Mouse (Mus musculus) ES-CJ7 (cell line): ENCODE data around the gene Tgfb1i1.
A peak's percentile ranks its signal among the peaks of the same experiment; 100 is the strongest.

Source experiments
- DNase-seq: peaks from one replicate; pipeline ENCODE4 v3.0.0; 2011; ENCODE audit warnings: low read depth, low spot score

Tgfb1i1 gene

DNA sequence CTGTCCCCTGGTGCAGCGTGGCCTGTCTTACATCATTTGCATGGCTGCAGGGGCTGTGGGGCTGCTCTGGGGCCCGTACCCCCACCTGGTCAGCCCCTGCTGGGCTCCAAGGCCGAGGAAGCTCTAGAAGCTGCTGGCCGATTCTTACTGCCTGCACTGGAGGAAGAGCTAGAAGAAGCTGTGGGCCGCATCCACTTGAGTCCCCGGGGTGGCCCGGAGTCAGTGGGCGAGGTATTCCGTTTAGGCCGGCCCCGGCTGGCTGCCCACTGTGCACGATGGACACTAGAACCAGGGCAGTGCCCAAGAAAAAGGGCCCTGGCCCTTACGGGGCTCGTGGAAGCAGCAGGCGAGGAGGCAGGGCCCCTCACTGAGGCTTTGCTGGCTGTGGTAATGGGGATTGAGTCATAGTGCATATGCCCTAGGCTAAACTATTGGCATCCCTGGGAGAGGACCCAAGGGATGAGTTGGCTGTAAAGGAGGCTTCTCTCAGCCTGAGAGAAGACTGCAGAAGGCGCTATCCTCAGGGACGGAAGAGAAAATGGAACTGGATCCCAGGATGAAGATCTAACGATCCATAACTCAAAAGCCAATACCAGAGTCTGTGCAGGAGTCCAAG lies 2.1 kb upstream of the Tgfb1i1 start:
- DNase-seq: no peak

DNA sequence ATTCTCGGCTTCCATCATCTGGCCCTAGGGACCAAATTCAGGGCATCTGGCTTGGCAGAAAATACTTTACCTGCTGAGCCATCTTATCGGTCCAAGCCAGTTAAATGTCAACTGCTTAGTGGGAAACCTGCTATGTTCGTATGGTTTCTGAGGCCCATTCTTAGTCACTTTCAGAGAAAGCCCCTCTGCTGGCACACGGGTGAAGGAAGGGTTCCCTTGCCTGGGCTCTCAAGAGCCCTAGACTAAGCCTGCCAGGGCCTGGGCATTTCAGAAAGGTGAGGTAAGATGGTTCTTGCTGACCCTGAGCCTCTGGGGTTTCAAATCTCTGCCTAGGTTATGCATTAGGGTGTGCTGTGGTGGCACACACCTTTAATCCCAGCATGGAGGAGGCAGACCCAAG lies 1.1 kb upstream of the Tgfb1i1 start:
- no peak for DNase-seq

DNA sequence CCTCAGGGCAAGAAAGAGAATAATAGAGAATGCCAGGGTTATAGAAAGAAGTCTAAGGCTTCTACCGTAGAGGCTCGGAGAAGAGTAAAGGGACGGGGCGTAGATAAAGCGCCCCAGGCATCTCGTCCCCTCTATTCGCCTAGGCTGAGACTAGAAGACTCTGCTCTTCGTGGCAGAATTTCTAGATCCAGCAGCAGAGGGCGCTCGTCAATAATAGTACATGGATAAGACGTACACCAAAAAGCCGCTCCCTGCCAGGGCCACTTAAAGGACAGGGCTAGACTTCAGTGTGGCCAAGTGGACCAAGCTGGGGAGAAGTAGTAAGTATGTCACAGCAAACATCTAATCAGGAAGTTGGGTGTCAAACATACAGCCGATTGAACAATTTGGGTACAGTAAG lies 831 bp downstream of the Tgfb1i1 start:
- DNase-seq: peak; percentile 84

DNA sequence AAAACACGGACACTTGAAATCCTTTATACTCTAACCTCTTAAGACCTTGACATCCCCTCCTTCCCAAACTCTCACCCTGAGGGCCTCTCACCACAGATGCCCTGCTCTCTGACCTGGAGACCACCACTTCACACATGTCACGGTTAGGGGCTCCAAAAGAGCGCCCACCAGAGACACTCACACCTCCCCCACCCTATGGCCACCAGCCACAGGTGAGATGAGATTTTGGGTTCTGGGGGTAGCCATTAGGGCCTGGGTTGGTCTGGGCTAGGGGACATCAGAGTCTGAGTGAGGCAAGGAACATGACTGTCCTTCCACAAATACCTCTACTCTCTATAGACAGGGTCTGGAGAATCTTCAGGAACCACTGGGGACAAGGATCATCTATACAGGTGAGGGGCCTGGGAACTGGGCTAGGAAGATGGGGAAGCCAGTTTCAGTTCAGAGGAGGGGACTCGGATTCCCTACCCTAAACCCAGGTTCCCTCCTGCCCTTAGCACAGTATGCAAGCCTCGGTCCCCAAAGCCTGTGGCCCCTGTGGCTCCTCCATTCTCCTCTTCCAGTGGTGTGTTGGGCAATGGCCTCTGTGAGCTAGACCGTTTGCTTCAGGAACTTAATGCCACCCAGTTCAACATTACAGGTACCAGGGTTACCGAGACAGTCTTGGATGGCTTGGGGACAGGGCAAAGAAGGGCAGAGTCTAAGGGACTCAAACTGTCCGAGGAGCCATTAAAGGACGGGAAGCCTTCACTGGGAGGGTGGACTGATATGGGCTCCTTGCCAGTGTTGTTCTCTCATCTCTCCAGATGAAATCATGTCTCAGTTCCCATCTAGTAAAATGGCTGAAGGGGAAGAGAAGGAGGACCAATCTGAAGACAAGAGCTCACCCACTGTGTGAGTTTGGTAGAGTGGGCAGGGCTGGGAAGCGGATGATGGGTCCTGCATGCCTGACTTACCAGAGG lies 1.8 kb downstream of the Tgfb1i1 start:
- DNase-seq: no peak

DNA sequence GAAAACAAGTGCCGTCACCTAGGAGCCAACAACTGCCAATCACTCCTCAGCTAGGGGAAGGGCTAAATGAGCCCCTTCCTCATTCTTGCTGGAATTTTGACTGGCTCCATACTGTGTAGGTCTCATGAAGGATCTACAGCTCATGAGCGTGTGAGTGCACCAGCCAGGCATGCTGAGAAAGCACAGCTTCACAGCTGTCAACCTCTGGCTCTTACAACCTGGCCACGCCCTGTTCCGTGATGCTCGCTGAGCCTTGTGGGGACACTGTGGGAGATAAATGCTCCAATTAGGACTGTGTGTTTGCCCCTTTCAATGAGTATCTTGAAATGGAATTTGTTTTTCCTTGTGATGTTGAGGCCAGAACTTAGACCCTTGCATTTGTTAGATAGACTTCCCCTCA lies 3.4 kb downstream of the Tgfb1i1 start:
- no peak for DNase-seq

DNA sequence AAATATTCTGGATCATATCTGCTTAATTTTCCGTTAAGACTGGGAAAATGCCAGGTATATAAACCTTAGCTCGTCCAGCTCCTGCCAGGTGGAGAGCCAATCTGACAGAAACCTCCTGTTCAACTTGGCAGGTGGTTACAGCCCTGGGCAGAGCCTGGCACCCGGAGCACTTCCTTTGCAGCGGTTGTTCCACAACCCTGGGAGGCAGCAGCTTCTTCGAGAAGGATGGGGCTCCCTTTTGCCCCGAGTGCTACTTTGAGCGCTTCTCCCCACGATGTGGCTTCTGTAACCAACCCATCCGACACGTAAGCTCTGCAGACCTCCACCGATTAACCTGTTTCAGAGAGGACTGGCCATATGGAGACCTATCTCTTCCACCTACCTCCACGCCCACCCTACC lies 5.3 kb downstream of the Tgfb1i1 start:
- DNase-seq: no peak

DNA sequence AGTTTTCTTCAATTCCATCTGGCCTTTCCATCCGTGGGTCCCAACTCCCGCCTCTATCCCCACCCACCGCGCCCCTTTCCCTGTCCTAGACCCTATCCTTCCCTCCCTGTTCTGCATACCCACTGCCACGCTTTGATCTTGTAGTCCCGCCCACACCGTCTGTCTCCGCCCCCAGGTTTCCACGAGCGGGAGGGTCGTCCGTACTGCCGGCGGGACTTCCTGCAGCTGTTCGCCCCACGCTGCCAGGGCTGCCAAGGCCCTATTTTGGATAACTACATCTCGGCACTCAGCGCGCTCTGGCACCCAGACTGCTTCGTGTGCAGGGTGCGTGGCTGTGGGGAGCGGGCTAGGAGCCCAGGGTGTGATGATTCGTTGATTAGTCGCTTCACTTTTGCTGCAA lies 6.0 kb downstream of the Tgfb1i1 start:
- DNase-seq: peak; percentile 60

DNA sequence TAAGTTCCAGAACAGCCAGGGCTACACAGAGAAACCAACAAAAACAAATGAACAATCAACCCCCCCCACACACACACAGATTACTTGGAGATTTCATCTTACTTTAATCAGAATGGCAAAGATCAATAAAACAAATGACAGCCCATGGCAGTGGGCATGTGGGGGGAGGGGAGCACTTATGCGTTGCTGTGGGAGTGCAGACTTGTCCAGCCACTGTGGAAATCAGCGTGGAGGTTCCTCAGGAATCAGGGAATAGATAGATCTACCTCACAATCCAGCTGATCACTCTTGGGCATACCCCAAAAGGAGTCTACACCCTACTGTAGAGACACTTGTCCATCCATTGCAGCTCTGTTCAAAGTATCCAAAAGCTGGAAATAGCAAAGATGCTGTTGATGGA lies 8.4 kb downstream of the Tgfb1i1 start:
- DNase-seq: no peak

DNA sequence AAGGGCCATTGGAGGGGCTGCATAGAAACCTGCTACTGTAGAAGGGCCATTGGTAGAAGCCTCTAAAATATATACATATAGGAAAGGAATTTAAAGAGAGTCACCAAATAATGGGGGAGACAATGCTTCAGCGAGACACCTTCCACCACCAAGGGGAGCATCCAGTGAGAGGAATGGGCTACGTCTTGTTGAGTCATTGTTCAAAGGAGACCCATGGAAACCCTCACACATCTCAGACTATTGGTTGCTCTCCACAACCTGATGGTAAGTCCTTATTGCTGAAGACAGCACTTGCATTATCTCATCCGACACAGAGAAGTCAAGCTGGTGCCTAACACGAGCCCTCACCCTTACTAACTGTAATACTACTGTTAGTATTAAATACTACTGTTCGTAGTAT lies 9.1 kb downstream of the Tgfb1i1 start:
- DNase-seq: no peak

DNA sequence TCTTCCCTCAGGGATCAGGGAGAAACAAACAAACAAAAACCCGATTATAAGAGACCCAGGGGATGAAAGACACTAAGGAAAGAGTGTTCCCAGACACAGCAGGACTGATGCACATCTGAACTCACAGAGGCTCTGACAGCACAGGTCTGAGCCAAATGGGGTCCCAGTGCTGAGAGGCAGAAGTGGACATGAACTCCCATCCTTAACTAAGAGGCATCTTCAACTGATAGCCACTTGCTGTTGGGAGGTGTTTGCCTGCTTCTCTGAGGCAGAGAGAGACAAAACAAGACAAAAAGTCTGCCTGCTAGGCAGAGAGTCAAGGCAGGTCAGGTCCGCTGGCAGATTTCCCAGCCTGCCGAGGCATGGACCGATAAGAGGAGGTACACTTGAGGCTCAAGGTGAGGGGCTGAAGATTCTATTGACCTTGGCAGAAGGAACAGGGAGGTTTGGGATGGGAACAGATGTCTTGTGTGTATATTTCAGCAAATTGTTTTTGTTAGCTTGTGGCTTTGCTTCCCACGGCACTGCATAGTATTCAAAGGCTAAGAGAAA lies 10.2 kb downstream of the Tgfb1i1 start:
- no peak for DNase-seq

DNA sequence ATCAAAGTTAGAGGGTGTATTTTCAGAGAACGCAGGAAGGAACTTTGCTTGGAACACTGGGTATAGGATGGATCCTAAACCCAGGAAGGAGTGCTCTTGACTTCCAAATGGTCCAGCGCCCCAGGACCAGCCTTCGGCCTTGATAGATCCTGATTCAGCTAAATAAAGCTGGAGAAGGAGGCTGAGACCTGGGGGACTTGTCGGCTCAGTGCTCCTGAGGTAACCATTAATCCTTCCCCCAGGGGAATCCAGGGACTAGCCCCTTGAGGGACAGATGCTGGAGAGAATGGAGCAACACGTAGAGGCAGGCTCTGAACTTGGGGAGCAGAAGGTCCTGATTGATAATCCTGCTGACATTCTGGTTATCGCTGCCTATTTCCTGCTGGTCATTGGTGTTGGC lies 18.8 kb downstream of the Tgfb1i1 start, which contains the start of gene Slc5a2:
Gene Slc5a2 (plus strand): TSS at position 247 of the 400 bp plus-strand sequence.
- no peak for DNase-seq

DNA sequence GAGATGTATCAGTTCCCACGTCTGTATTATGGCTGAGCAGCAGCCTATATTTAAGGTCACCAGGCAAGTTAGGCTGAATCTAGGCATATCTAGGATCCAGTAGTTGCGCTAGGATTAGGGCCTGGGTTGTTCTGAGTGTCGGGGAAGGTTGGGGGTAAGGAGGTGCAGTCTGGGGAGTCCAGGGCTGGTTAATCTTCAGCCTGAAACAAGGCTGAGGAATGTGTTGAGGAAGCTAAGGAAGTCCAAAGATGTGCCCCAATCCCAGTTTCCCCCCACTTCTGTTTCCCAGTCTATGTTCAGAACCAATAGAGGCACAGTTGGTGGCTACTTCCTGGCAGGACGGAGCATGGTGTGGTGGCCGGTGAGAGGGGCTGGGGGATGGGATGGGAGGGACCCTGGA lies 19.4 kb downstream of the Tgfb1i1 start:
- DNase-seq: no peak

DNA sequence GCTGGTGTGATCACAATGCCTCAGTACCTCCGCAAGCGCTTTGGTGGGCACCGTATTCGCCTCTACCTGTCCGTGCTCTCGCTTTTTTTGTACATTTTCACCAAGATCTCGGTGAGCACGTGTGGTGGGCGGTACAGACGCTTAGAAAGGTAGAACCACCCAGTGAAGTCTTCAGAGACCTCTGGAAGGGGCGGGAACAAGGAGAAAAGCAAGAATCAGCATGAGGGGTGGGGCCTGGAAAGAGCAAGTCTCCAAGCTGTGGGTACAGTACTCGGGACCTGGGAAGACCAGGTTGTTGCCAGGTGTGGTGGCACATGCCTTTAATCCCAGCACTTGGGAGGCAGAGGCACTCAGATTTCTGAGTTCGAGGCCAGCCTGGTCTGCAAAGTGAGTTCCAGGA lies 20.8 kb downstream of the Tgfb1i1 start:
- no peak for DNase-seq

DNA sequence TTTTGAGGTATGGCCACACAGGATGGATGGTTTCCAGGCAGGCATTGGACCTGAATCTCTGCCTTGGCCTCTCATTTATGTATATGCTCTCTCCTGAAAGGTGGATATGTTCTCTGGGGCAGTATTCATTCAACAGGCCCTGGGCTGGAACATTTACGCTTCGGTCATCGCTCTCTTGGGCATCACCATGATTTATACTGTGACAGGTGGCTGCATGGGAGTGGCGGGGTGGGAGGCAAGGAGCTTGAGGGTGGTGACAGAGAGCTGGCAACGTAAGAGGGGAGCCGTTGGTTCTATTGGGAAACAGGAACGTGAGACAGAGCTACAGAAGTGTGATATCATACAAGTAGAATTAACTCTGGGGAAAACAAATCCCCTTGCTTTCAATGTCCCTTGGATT lies 21.2 kb downstream of the Tgfb1i1 start:
- no peak for DNase-seq

DNA sequence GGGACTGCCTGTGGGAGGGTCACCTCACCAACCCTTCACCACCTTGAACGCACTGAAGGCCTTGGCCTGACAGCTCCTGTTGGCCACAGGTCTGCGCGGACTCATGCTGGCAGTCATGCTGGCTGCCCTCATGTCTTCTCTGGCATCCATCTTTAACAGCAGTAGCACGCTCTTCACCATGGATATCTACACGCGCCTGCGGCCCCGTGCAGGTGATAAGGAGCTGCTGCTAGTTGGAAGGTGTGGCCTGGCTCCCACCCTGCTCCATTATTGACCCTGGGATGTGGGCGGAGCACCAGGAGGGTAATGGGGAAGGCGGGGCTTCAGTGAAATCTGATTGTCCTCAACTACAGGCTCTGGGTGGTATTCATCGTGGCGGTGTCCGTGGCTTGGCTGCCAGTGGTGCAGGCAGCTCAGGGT lies 23.8 kb downstream of the Tgfb1i1 start:
- DNase-seq: peak; percentile 60

DNA sequence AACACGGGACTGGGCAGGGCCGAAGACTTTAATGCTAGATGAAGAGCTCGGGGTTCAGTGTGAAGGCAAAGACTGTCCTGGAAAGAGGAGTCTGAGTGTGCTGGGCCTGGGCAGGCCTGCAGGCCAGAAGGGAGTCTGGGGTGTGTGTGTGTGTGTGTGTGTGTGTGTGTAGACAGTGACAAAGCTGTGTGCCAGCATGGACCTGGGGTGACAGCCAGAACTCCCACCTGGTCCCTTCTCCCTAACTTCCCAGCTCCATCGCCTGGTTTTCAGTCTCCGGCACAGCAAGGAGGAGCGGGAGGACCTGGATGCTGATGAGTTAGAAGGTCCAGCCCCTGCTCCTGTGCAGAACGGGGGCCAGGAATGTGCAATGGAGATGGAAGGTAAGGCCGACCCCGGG lies 24.9 kb downstream of the Tgfb1i1 start:
- no peak for DNase-seq

DNA sequence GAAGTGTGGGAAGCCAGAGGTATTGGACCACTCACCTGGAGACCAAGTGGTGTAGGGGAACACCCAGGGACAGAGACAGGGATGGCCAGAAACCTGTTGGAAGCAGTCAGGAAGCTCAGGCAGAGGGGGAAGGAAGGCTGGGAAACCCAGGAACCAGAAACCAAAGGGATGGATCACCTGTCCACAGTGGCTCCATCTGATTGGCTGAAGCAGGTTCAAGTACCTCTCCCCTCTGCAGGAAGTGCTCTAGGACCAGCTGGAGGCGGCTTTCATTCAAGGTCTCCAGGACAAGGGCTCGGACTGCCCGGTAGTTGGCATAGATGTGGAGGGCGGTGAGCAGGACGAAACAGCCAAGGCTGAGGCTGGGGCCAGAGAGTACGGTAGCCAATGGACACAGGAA lies 29.4 kb downstream of the Tgfb1i1 start:
- DNase-seq: peak; percentile 59

DNA sequence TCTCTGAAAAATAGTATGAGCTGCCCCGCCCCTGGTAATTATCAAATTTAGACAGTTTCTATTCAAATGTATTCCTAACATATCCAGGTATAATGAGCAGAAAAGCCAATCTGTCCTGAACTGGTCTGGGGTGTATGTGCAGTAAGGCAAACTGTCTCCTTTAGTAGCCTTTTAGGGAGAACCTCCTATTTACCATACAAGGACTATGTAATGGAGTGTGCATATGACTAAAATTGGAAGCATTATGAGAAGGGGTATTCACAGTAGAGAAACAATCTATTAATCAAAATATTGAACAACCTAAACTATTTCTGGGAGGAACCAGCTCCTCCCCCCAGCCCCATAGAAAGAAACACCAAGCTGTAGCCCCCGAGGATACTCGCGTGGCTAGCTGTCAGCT lies 33.1 kb downstream of the Tgfb1i1 start:
- DNase-seq: no peak

DNA sequence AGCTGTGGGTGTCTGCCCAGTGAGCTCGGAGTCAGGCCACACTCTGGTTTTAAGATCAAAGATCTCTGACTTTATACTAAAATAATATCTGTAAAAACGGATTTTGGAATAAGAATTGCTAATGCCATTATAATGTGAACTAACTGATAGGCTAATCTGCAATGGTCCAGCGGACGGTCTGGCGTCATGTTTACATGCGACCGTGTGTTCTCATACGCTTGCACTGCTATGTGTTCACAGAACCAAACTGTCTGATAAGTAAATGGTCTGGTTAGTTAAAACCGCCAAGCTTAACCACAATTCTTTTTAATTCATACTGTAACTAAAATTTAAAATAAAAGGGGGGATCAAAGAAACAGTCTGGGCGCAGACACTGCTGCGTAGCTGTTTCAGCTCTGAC lies 35.2 kb downstream of the Tgfb1i1 start:
- no peak for DNase-seq

DNA sequence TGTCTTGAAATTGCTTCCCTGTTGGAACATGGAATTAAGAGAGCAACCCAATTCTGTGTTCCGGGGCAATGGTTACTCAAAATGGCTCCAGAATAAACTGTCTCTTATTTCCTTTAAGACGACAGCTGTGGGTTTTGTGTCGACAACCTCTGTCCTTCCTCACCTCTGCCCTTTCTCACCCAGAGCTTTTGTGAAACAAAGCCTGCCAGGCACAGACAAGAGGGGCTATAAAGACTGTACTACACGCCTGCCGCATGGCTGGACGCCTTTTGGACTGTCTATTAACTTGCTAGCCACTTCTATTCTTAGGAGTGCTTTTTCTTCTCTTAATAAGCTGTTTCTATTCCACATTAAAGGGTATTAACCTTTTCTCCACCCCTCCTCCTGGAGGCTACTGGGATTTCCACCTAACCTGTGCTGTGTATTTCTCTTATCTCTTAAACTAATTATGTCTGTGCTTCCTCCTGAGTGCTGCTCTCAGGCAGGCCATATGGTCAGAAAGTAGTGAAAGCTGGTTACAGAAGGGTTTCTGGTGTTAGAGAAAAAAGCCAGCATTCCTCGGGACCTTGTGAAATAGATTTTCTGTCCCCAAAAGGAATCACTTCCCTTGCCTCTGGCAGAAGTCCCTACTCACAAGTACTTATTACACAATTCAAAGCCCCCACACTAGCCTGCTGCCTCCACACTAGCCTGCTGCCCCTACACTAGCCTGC lies 36.1 kb downstream of the Tgfb1i1 start:
- no peak for DNase-seq

DNA sequence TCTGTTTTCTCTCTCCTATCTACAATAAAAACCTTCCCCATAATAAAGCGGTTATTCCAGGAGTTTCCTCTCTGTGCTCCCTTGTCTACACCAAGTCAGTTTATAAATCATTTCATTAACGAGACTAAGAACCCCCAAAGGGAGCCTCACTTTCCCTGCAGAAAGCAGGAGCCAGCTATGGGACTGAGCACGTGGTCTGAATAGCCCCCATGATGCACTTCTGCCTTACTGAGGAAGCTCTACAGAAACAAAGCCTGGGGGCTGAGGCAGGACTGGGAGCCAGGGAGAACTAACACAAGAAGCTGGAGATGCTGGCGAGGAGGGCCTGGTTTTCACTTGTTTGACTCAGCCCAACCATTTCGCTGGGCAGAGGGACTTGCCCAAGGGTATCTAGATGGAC lies 37.4 kb downstream of the Tgfb1i1 start:
- no peak for DNase-seq

DNA sequence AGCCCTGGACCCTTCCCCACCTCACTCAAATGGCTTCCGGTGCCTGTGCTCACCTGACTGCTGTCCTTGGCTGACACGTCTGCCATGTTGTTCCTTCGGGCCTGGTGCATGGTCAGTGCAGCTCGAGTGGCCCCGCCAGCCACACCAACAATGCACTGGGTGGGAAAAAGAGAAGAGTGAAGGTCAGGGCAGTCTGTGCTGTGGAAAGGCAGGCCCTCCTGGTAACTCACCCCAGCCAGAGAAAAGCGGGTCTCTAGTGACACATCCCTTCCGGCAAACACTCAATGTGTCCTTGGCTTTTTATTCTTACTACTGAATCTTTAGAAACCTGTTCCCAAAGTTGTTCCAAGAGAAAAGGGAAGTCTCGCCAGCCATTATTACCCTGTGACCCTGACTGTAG lies 38.4 kb downstream of the Tgfb1i1 start:
- DNase-seq: no peak
